Mouse (Mus musculus): ENCODE results near the gene Jak3. TPM values are rescaled to one million over a fixed set of nuclear protein-coding genes. Genes with fewer than 3 reads are reported as not detected.
A peak's percentile ranks its signal among the peaks of the same experiment; 100 is the strongest.

The Jak3 gene
- polyA plus RNA-seq, 1 experiment from 2014 or later: 3.4 TPM

GRCm38 (mm10) chr8:71633164-71633563 lies 42.9 kb upstream of the Jak3 start:
- Histone ChIP-seq H3K4me3 (replicated peaks; ENCODE audit: low read length) (no peak overlapping the region), H3K9ac (replicated peaks; ENCODE audit: low read depth, low read length) (no peak overlapping the region), H3K27ac (ENCODE audit: low read length) (no peak overlapping the region), H3K27me3 (replicated peaks; ENCODE audit: control insufficient read depth, insufficient read depth, low read length) (peaks cover 8% of the 10 kb centered on the region), H3K9me3 (ENCODE audit: control insufficient read depth, low read length) (no peaks in the 10 kb centered on the region), H3K4me2 (ENCODE audit: low read length) (no peak overlapping the region), H3K36me3 (ENCODE audit: control insufficient read depth, insufficient read depth) (no peaks in the 10 kb centered on the region), H3K4me1 (replicated peaks; ENCODE audit: control insufficient read depth, insufficient read depth, low read length) (peaks cover 13% of the 10 kb centered on the region)
- WGBS: 8% methylated on average over 19 of the region's 22 CpGs
- ATAC-seq: no peak

GRCm38 (mm10) chr8:71633981-71634667 lies 42.0 kb upstream of the Jak3 start:
- ATAC-seq: peak; percentile 54
- Histone ChIP-seq H3K27ac (ENCODE audit: low read length) (peak overlapping the region; percentile 20; the same call in 1 of the 2 replicates), H3K36me3 (ENCODE audit: control insufficient read depth, insufficient read depth) (no peaks in the 10 kb centered on the region), H3K4me3 (replicated peaks; ENCODE audit: low read length) (no peak overlapping the region), H3K4me1 (replicated peaks; ENCODE audit: control insufficient read depth, insufficient read depth, low read length) (peaks cover 8% of the 10 kb centered on the region), H3K9me3 (ENCODE audit: control insufficient read depth, low read length) (no peaks in the 10 kb centered on the region), H3K27me3 (replicated peaks; ENCODE audit: control insufficient read depth, insufficient read depth, low read length) (peaks cover 8% of the 10 kb centered on the region), H3K4me2 (ENCODE audit: low read length) (peak overlapping the region; percentile 10; the same call in 1 of the 2 replicates), H3K9ac (replicated peaks; ENCODE audit: low read depth, low read length) (no peak overlapping the region)
- 3% methylated on average over 26 of the region's 26 CpGs for WGBS

- Histone ChIP-seq H3K36me3 (ENCODE audit: control insufficient read depth, insufficient read depth) (peaks cover 8% of the 10 kb centered on the region), H3K9ac (replicated peaks; ENCODE audit: low read depth, low read length) (no peak overlapping the region)
- WGBS: 65% methylated on average over 8 of the region's 8 CpGs
Measured at GRCm38 (mm10) chr8:71637149-71638095, 38.7 kb upstream of the Jak3 start.

GRCm38 (mm10) chr8:71638321-71638720 lies 37.8 kb upstream of the Jak3 start:
- Histone ChIP-seq H3K4me1 (replicated peaks; ENCODE audit: control insufficient read depth, insufficient read depth, low read length) (no peaks in the 10 kb centered on the region), H3K4me3 (replicated peaks; ENCODE audit: low read length) (no peak overlapping the region), H3K27ac (ENCODE audit: low read length) (no peak overlapping the region), H3K9ac (replicated peaks; ENCODE audit: low read depth, low read length) (no peak overlapping the region), H3K9me3 (ENCODE audit: control insufficient read depth, low read length) (no peaks in the 10 kb centered on the region), H3K36me3 (ENCODE audit: control insufficient read depth, insufficient read depth) (peaks cover 13% of the 10 kb centered on the region), H3K27me3 (replicated peaks; ENCODE audit: control insufficient read depth, insufficient read depth, low read length) (no peaks in the 10 kb centered on the region), H3K4me2 (ENCODE audit: low read length) (no peak overlapping the region)
- 60% methylated on average over 6 of the region's 6 CpGs for WGBS
- no peak for ATAC-seq

More at GRCm38 (mm10) chr8:71637149-71638095, 38.7 kb upstream of the Jak3 start:
- H3K9me3 ChIP-seq (ENCODE audit: control insufficient read depth, low read length): no peaks in the 10 kb centered on the region
- H3K4me1 ChIP-seq (replicated peaks; ENCODE audit: control insufficient read depth, insufficient read depth, low read length): no peaks in the 10 kb centered on the region
- no peak for ATAC-seq
- no peak overlapping the region for H3K4me3 ChIP-seq (replicated peaks; ENCODE audit: low read length)
- H3K4me2 ChIP-seq (ENCODE audit: low read length): no peak overlapping the region
- no peaks in the 10 kb centered on the region for H3K27me3 ChIP-seq (replicated peaks; ENCODE audit: control insufficient read depth, insufficient read depth, low read length)
- no peak overlapping the region for H3K27ac ChIP-seq (ENCODE audit: low read length)

GRCm38 (mm10) chr8:71639318-71639717 lies 36.8 kb upstream of the Jak3 start:
- Histone ChIP-seq H3K9ac (replicated peaks; ENCODE audit: low read depth, low read length) (no peak overlapping the region), H3K9me3 (ENCODE audit: control insufficient read depth, low read length) (no peaks in the 10 kb centered on the region), H3K4me2 (ENCODE audit: low read length) (no peak overlapping the region), H3K27ac (ENCODE audit: low read length) (no peak overlapping the region), H3K36me3 (ENCODE audit: control insufficient read depth, insufficient read depth) (peaks cover 13% of the 10 kb centered on the region), H3K4me1 (replicated peaks; ENCODE audit: control insufficient read depth, insufficient read depth, low read length) (no peaks in the 10 kb centered on the region), H3K4me3 (replicated peaks; ENCODE audit: low read length) (no peak overlapping the region), H3K27me3 (replicated peaks; ENCODE audit: control insufficient read depth, insufficient read depth, low read length) (no peaks in the 10 kb centered on the region)
- ATAC-seq: no peak
- 93% methylated on average over 4 of the region's 4 CpGs for WGBS

- no peak overlapping the region for H3K9ac ChIP-seq (replicated peaks; ENCODE audit: low read depth, low read length)
- no peak overlapping the region for H3K4me2 ChIP-seq (ENCODE audit: low read length)
- no peaks in the 10 kb centered on the region for H3K27me3 ChIP-seq (replicated peaks; ENCODE audit: control insufficient read depth, insufficient read depth, low read length)
- H3K4me3 ChIP-seq (replicated peaks; ENCODE audit: low read length): no peak overlapping the region
- H3K9me3 ChIP-seq (ENCODE audit: control insufficient read depth, low read length): no peaks in the 10 kb centered on the region
- peaks cover 17% of the 10 kb centered on the region for H3K36me3 ChIP-seq (ENCODE audit: control insufficient read depth, insufficient read depth)
- 85% methylated on average over 9 of the region's 9 CpGs for WGBS
- no peak overlapping the region for H3K27ac ChIP-seq (ENCODE audit: low read length)
- H3K4me1 ChIP-seq (replicated peaks; ENCODE audit: control insufficient read depth, insufficient read depth, low read length): no peaks in the 10 kb centered on the region
- ATAC-seq: no peak
Measured at GRCm38 (mm10) chr8:71645510-71645909, 30.6 kb upstream of the Jak3 start.

- peak; percentile 18; the same call in 1 of the 2 replicates for ATAC-seq
- peaks cover 14% of the 10 kb centered on the region for H3K36me3 ChIP-seq (ENCODE audit: control insufficient read depth, insufficient read depth)
- H3K4me1 ChIP-seq (replicated peaks; ENCODE audit: control insufficient read depth, insufficient read depth, low read length): peaks cover 5% of the 10 kb centered on the region
- H3K4me3 ChIP-seq (replicated peaks; ENCODE audit: low read length): no peak overlapping the region
- H3K27ac ChIP-seq (ENCODE audit: low read length): no peak overlapping the region
- H3K4me2 ChIP-seq (ENCODE audit: low read length): peak overlapping the region; percentile 25; the same call in 1 of the 2 replicates
- H3K27me3 ChIP-seq (replicated peaks; ENCODE audit: control insufficient read depth, insufficient read depth, low read length): peaks cover 17% of the 10 kb centered on the region
- no peak overlapping the region for H3K9ac ChIP-seq (replicated peaks; ENCODE audit: low read depth, low read length)
- H3K9me3 ChIP-seq (ENCODE audit: control insufficient read depth, low read length): no peaks in the 10 kb centered on the region
- 2% methylated on average over 23 of the region's 24 CpGs for WGBS
Measured at GRCm38 (mm10) chr8:71654600-71654999, 21.5 kb upstream of the Jak3 start.

GRCm38 (mm10) chr8:71657816-71658215 lies 18.3 kb upstream of the Jak3 start:
- Histone ChIP-seq H3K4me3 (replicated peaks; ENCODE audit: low read length) (no peak overlapping the region), H3K4me1 (replicated peaks; ENCODE audit: control insufficient read depth, insufficient read depth, low read length) (peaks cover 9% of the 10 kb centered on the region), H3K36me3 (ENCODE audit: control insufficient read depth, insufficient read depth) (peaks cover 7% of the 10 kb centered on the region; the same call in 1 of the 2 replicates), H3K4me2 (ENCODE audit: low read length) (no peak overlapping the region), H3K9ac (replicated peaks; ENCODE audit: low read depth, low read length) (no peak overlapping the region), H3K27ac (ENCODE audit: low read length) (no peak overlapping the region), H3K9me3 (ENCODE audit: control insufficient read depth, low read length) (no peaks in the 10 kb centered on the region), H3K27me3 (replicated peaks; ENCODE audit: control insufficient read depth, insufficient read depth, low read length) (peaks cover 17% of the 10 kb centered on the region)
- ATAC-seq: no peak
- 24% methylated on average over 9 of the region's 9 CpGs for WGBS

GRCm38 (mm10) chr8:71658515-71659049 lies 17.5 kb upstream of the Jak3 start:
- H3K4me2 ChIP-seq (ENCODE audit: low read length): no peak overlapping the region
- 31% methylated on average over 17 of the region's 17 CpGs for WGBS
- H3K36me3 ChIP-seq (ENCODE audit: control insufficient read depth, insufficient read depth): peaks cover 6% of the 10 kb centered on the region; the same call in 1 of the 2 replicates
- H3K9me3 ChIP-seq (ENCODE audit: control insufficient read depth, low read length): no peaks in the 10 kb centered on the region
- no peak for ATAC-seq
- H3K4me1 ChIP-seq (replicated peaks; ENCODE audit: control insufficient read depth, insufficient read depth, low read length): peaks cover 9% of the 10 kb centered on the region
- no peak overlapping the region for H3K9ac ChIP-seq (replicated peaks; ENCODE audit: low read depth, low read length)
- no peak overlapping the region for H3K27ac ChIP-seq (ENCODE audit: low read length)
- H3K4me3 ChIP-seq (replicated peaks; ENCODE audit: low read length): no peak overlapping the region
- peaks cover 17% of the 10 kb centered on the region for H3K27me3 ChIP-seq (replicated peaks; ENCODE audit: control insufficient read depth, insufficient read depth, low read length)
